Mouse (Mus musculus) ovary, postnatal 14 days (tissue): Measurements from ENCODE around the gene Rtn4rl1.

Experiments
- DNase-seq: peaks from one replicate; pipeline ENCODE4 v3.0.0; 2022; ENCODE audit warnings: low spot score

Rtn4rl1 gene

DNA sequence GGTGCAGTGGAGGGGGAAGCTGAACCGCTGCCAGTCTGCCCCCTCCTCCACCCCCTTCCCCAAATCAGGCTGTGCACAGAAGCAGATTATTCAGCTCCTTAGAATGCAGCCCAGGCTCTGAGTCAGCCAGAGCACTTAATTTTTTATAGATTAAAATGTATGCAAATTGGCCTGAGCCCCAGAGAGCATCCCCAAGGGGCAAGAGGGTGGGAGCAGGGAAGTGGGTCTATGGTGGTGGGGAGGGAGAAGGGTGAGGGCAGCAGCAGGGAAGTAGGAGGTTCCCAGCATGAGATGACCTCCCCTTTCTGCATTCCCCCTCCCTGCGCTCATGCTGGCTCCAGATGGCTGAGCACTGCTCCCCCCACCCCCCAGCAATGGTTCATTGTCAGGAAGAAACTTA, 8.6 kb upstream of the Rtn4rl1 start:
- DNase-seq = no peak

DNA sequence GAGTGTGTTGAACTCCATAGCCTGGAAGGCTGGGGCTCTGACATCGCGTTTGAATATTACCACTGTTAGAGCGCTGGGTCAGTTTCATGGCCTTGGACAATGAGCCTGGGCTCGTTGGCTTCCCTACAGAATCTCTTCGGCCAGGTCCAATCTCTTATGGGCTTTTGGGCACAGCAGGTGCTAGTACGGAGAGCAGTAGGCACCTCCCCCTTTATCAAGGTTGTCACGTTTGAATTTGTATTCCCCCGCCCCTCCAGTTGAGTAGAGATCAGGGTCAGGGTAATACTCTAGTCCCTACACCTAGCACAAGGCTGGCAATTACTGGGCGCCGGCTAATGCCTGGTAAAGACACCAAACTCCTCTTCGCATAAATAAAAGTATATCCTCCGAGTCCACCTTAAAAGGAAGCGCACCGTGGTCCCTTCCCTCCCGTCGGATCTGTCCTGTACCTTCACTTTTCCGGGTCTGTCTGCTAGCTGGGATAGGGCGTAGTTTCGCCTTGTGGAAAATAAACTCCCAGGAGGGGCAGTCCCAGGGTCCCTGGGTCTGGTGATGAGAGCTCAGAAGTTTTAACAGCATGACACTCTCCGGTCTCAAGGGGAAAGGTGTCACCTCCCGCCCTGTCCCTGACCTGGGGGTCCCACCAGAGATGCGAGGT, 3.7 kb upstream of the Rtn4rl1 start:
- DNase-seq = no peak

DNA sequence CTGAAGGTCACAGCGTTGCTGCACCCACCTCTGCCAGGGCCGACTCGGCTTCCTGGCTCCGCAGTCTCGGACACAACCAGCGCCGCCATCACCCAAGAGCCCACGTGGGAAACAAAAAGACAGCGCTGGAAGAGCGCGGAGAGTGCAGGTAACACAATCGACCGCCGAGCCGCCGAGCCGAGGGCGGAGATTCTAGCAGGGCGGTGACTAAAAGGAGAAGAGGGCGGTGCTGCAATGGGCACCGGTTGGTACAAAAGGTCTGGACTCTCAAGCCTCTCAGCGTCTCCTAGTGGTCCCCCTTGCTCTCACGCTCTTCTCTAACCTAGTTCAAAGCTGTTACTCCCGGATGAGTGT, 3.2 kb upstream of the Rtn4rl1 start:
- peak; percentile 55 for DNase-seq

DNA sequence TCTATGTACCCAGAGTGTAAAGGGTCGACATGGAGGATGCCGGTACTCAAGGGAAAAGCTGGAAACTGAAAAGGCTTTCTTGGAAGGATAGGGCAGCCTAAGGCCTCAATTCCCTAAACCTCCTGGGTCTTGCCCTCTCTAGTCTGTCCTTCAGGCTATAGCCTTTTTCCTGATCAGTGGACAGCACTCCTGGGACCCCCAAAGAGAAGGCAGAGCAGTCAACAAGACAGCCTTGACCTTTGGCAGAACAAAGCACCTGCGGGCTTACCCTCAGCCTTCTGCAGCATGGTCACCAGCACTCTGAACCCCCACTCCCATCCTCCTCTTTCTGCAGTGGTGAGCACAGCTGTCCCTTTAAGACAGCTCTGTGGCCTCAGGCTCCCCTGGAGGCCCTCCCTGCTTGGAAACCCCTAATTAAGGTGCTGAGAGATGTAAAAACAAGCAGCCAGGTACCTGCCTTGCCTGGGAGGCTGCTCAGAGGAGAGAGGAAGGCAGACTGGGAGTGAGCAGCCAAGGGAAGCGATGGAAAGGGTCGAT, 2.6 kb upstream of the Rtn4rl1 start, which contains the start of gene Dph1:
TSS of gene Dph1 (minus strand) at position 337 of the 537 bp plus-strand sequence.
- DNase-seq = no peak

DNA sequence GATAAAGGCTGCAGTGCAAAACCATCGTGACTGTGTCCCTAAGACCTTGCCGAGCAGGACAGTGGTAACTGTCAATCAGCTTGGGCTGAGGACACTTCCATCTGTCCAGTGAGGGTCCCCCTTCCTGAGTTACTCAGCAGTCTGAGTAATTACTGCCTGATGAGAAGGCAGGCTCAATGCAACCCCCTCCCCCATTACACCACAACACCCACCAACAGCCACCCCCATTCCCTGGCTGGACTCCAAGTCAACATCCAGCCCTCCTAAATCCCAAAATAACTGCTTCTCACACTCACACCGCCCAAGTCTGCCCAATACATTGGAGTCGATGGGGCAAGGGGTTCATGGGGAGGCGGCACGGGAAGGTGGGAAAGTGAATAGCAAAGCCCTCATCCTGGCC, 1.7 kb upstream of the Rtn4rl1 start:
- DNase-seq = no peak

DNA sequence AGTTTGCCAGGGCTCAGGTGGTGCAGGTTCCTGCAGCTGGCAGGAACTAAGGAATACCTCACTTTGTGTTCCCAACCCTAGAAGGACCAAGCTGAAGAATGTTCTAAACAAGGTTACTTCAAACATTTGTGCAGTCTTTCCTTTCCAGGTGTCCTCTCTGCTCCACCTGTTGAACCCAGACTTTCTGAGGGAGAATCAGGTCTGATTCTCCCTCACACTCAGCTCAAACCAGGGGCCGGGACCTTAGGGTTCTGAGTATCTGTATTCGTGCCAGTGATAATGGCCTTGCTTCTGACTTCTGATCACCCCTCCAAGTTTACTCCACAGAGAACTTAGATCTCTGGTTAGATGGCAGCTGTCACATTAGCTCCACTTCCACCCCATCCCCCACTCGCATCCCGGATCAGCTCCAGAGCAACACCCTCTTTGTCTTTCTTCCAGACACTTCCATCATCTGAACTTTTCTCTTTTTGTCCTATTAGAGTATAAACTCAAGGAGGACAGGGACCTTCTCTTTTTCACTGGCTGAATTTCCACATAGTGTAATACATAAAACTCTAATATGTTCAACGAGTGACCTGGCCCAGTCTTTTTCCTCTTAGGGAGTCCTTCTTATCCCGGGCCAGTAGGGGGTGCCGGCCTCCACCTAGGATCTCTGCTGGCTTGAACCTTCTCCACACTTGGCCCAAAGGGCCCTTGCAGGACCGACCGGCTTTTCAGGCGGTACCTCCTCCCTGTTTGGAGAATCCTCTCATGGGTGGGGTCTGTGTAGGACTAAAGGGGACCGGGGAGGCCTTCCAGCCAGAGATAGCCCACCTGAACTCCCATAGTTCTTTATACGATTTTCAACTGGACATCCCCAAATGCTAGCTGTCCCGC, 1.0 kb upstream of the Rtn4rl1 start:
- DNase-seq = peak; percentile 65

DNA sequence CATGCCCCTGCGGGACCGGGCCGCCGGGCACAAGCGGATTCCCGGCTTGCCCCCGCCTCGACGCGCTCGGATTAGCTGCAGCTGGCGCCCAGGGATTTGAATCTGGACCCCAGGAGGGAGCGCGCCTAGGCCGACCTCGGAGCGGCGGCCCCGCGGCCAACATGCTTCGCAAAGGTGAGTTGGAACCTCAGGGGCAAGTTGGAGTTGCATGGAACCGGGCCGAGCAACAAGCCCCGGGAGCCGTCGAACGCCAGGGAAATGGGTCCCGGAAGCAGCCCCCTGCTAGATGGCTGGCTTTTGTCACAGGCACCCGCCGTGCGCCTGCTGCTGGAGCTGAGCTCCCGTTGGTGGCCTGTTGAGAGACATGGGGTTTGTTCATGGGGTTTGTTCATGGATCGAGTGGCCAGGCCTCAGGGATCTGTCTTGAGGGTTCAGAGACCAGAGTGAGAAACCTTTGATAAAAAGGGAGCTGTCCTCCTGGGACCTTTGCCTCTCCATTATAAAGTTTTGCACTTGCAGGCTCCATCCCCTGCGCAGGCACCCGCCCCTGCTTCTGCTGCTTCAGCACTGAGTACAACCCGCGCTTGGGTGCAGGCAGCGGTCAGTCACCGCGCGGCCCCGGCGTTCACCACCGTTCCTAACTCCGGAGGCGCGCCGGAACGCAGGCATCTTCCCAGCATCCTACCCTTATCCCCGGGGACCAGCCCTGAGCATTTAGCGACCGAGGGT, 702 bp downstream of the Rtn4rl1 start:
- no peak for DNase-seq

DNA sequence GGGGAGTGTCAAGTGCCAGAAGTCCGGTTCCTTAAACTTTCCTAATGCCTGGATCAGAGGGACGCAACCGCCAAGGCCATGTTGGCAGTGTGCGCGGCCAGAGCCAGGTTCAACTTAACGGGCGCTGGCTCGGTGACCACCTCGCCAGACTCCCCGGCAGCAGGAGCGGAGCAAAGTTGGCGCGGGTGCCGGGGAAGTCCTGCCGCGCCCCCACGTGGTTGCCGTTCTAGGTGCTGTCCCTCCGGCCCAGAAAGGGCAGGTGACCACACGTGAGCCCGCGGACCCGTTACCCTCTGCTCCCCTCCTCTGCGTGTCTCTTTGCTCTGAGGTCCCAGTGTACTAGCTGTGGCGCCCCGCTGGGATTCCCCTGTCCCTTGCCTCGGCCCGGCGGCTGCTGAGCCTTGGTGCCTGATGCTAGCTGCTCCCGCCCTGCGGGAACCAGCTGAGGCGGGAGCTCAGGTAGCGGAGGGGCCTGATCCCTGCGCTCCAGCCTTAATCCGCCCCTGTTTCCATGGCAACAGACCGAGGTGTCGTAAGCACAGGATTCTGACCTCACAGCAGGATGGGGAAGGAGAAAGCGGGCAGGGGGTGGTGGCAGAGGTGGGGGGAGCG, 1.4 kb downstream of the Rtn4rl1 start:
- no peak for DNase-seq

DNA sequence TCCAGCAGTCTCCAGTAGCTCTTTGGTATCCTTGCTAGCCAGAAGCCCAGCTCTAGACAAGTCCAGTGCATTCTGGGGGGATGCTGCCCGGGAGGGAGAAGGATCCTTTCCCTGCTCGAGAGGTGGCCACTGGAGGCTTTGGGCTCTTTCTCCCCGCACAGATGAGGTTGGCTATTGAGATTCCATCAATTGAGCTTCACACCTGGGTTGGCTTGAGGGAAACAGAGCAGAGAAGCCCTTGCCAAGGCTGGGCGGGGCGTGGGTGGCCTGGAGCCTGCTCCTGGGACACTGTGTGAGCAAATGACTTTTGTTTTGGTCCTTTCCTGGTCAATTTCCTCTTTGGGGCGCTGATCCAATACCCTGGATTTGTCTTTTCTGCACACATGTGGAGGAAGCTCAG, 2.5 kb downstream of the Rtn4rl1 start:
- no peak for DNase-seq

DNA sequence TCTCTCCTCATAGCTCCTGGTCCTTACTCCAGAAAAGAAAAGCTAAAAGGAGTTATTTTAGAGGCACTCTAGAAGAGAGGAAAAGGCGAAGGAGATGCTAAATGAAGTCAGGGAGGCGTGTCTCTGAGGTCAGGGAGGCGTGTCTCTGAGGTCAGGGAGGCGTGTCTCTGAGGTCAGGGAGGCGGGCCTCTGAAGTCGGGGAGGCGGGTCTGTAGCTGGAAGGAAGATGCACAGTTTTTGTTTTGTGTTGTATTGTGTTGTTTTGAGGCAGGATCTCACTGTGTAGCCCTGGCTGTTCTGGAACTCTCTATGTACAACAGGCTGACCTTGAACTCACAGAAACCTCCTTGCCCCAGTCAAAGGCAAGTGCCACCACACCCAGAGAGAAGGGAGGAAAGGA, 4.4 kb downstream of the Rtn4rl1 start:
- no peak for DNase-seq

DNA sequence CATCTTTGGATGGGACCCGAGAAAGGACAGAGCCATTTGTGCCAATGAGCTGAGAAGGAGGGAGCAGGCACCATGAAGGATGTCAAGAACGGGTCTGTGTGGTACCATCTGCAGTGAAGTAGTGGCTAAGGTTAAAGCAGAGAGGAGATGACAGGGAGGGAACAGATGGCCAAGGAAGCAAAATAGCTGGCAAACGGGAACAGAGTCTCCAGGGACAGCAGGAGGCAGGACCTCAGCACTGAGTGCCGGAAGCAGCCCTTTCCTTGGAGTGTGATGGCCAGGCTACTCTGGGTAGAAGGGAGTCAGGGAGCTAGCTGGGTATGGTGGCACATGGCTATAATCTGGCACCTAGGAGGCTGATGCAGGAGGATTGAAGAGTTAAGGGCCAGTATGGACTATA, 5.2 kb downstream of the Rtn4rl1 start:
- DNase-seq = no peak

DNA sequence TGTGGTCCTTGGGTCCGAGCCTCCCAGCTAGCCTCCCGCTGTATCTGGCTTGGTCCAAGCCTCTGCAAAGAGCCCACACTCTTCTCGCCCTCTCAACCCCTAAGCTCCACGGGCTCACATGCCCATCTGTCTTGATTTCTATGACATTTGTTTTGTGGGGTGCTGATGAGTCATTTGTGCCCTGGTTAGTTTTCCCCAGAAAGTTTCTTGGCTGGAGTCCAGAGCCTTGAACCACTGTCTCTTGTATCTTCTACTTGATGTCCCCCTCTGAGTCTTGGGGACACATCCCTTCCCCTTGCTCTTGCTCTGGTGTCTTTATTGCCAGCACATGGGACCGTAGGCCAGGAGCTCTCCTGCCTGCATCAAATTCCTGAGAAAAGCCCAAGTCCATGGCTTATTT, 6.4 kb downstream of the Rtn4rl1 start:
- DNase-seq = no peak

DNA sequence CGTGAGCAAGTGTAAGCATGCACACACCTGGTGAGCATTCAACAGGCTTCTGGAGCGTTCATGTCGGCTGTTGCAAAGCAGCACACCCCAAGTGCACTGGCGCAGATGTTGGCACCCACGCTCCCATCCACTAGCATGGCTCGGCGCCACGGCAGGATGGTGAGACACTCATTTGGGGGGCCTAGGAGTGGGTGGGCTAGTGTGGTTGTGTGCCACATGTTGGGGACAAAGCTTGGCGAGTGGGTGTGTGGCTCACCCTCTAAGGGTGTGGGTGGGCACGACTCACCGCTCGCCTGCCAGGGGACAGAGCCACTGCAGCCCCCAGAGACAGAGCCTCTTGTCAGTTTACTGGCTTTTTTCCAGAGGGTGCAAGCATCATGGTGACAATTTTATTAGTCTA, 7.4 kb downstream of the Rtn4rl1 start:
- no peak for DNase-seq

DNA sequence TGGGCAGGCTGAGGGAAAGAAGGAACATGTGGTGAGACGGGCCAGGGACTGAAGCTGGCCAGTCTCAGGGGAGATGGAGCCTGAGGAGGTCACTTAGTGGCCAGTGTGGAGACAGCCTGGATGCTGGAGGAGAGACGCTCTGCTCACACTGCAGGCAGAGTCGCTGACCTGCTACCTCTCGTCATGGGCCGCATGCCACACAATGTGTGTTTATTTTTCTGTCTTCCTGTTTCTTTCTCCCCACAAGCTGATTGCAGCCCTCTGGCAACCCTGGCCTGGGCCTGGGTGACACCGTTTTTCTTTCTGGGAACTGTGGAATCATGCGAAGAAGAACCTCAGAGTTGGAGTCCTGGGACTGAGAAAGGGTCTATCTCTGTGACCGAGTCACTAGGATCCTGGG, 8.1 kb downstream of the Rtn4rl1 start:
- DNase-seq = no peak

DNA sequence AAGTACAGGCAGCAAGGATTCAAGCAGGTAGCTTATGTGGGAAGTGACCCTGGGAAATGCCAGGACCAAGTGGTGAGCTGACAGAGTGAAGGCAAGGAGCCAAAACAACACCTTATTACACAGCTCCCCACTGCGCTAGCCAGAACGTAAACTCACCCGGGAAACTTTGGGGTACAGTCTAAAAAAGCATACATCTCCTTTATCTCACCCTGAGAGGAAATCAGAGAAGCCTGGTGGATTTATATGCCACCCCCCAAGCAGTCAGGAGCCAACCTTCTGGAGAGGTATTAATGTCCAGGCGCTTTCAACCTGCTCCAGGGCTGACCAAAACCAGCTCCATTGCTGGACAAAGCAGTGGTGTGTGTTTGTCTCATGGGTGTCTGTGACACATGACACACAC, 10.3 kb downstream of the Rtn4rl1 start:
- DNase-seq = no peak

DNA sequence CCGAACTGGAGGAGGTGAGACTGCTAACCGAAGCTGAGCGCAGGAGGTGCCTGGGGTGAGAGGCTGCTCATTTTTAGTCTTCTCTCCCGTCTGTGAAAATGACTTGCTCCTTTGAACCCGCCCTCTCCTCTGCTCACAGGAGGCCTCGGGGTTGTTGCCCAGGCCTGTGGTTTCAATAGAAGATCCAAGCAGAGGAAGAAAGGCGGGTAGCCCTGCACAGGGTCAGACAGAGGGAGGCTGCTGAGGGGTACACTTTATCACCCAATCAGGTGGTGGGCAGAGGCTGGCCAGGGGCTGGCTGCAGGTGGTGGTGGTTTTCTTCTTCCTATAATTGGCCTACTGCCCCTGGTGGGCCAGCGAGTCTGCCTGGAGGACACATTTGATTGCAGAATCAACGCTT, 10.9 kb downstream of the Rtn4rl1 start:
- DNase-seq = no peak

DNA sequence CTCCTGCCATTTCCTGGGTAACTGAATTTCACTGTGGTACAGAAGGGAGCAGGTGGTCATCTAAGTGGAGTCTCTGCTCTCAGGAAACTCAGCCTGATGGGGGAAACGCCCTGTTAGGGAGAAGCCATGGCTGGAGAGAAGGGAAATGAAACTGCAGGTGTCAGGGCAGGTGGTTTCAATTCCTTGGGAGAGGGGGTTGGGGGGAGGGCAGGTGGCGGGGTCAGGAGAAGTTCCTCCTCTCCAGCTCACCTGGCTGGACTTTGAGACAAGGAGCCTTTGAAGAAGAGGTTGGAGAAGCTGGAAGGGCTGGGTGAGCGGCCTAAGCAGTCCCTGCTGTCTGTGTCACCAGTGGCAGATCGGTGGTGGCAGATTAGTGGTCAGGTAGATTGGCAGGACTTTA, 12.8 kb downstream of the Rtn4rl1 start:
- DNase-seq = no peak

DNA sequence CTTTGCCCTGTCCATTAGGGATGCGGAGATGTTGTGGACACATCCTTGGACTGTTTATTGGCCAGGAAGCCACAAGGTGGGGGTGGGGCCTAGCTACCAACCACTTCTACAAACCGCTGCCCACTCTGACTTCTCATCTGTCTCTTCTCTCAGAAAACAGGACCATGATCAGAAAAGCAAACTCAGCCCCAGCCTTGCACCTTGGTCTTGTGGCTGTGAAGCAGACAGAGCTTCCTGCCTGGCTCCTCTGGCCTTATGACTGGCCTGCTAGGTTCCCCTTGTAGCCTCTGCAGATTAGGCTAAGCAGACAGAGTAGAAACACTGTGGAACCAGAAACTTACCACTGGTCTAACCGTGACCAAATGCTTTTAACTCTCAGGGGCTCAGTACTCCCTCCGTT, 15.8 kb downstream of the Rtn4rl1 start:
- DNase-seq = no peak

DNA sequence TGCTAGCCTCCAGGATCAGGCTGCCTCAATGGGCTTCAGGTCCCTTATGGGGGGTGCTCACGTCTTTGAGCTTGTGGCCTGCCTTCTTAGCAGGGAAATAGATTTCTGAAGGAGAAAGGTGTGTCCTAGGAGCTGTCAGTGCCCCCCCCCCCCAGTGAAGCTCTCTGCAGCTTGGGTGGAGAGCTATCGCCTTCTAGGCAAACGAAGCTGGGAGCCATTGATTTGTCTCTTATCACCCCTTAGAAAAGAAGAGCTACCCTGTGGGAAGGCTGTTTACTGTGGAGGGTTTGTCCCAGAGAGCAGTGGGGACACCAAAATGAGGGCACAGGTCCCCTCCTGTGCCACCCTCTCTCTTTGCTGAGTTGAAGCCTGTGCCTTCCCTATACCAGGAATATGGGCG, 16.5 kb downstream of the Rtn4rl1 start:
- DNase-seq = no peak

DNA sequence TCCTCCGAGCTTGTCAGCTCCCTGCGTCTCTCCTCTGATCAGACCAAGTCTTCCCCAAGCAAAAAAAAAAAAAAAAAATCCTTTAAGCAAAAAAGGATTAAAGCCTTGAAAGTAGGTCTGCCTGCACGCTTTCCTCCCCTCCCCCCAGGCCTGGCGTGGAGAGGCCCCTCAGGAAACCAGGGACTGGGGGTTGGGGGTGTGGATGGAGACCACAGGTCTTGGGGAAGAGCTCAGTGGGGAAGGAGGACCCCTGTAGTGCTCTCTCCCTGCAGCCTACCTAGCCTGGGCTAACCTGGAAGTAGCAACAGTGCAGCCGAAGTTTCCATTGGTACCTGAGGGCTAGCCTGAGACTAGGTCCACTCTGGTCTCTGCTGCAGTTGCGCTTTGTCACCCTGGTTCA, 17.2 kb downstream of the Rtn4rl1 start:
- no peak for DNase-seq

DNA sequence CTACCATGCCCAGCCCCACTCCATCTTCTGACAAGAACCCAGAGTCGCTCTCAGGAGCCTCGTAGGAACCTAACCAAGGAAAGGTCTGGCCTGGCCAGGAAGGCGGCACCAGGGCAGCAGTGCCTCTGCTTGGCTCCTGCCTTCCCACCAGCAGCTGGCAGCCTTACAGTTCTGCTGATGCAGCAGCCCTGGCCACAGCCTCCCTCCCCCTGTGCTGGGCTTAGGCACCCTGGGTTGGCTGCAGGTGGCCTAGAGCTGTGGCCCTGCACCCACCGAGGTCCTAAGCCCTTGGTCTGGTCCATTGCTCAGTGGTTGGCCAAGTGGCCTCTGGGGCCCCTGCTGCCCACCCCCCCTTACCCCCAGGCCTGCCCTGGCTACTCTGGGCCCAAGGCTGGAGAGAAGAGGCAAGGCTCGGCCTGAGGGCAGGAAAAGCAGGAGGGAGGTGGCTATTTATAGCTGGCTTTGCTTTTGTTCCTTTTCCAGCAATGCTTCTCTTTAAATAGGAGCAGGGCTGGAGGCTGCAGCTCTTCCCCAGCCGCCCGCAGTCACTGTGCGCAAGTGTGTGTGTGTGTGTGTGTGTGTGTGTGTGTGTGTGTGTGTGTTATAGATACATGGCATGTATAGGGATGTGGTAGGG, 18.6 kb downstream of the Rtn4rl1 start:
- no peak for DNase-seq

DNA sequence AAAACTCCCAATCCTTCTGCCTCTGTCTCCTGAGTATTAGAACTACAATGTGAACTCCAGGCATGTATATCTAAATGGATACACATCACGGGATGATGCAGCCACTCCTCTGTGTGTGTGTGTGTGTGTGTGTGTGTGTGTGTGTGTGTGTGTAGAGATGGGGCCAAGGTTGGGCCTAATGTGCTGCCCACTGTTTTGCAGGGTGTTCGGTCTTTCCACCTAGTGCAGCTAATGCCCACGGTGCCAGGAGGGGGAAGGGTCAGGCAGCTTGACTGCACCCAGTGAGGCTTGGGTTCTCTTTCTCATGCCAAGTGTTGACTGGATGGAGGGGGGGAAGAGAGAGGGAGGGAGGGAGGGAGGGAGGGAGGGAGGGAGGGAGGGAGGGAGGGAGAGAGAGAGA, 19.3 kb downstream of the Rtn4rl1 start:
- no peak for DNase-seq
